Mouse (Mus musculus) lung, postnatal 0 days (tissue): Measurements from ENCODE around the gene Itga7.

Experiments
- CTCF ChIP-seq: IDR thresholded peaks from 2 replicates; pipeline ENCODE4 v1.5.1; 2016; ENCODE audit warnings: antibody characterized with exemption, mild to moderate bottlenecking
- EP300 ChIP-seq: IDR thresholded peaks from 2 replicates; pipeline ENCODE4 v1.6.1; 2016; ENCODE audit warnings: antibody characterized with exemption, mild to moderate bottlenecking, control low read depth

DNA sequence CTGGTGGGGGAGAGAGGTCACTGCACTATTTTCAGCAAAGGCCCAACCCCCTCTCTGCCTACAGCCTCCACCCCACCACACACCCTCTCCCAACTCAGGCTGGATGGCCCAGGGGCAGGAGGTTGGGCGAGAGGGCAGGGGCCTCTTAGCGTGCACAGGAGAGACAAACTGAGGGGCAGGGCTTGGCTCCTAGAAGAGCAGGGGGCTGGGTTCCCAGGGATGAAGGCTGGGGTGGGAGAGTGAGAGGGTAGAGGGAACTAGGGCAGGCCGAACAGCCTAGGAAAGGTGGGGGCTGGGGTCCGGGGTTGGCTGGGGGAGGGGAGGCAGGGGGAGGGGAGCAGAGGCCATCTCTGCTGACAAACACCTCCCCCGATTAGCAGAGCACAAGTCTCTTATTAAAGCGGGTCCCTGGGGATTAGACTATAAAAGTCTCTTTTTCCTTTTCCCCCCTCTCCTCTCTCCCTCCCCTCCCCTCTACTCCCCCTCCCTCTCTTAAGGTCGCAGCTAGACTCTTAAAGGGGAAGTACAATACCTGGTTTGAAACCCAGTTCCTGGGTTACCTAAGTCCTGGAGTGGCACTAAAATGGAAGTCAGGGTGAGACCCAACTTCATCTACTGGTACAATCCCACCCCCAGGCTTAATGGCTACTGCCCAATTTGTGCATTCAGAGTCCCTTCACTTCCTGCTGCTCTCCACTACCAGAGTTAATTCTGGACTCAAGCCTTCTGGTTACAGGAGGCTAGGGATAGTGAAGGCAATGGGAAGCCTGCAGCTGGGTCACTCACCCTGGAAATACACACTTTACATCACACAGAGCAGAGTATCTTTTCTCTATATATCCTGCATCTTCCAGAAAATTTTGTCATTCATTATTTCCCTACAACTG lies 44.4 kb upstream of the Itga7 start:
- TF ChIP-seq CTCF = no peak
- no peak for TF ChIP-seq EP300
